Mouse (Mus musculus) ES-E14 (cell line): ENCODE data around the gene Sim2. TPM values are rescaled to one million over a fixed set of nuclear protein-coding genes. Genes with fewer than 3 reads are reported as not detected.

Experiments used
- DNase-seq: peaks from one replicate; pipeline ENCODE4 v3.0.0-alpha.2; 2013; ENCODE audit warnings: low read depth, low spot score
- H3K27ac ChIP-seq: 2 replicates; pipeline ENCODE4 v1.5.1; 2012; ENCODE audit warnings: low read depth, mild to moderate bottlenecking, low read length, moderate library complexity, mixed read lengths; ENCODE audit not compliant: poor library complexity, insufficient read depth, severe bottlenecking
- H3K36me3 ChIP-seq: 2 replicates; pipeline ENCODE4 v1.6.1; 2012; ENCODE audit warnings: mild to moderate bottlenecking, low read length, moderate library complexity, mixed read lengths; ENCODE audit not compliant: control insufficient read depth, poor library complexity, insufficient read depth, severe bottlenecking
- H3K4me1 ChIP-seq, 2 experiments: fragments of 150-350 bp in 1 of 2; sonication (generic) in 1 of 2; 2 replicates each; pipeline ENCODE4 v1.6.1; 2012; ENCODE audit warnings: low read length in 2 of 2, mild to moderate bottlenecking in 1 of 2, mixed read lengths in 1 of 2; ENCODE audit not compliant: control insufficient read depth in 2 of 2, insufficient read depth in 2 of 2, poor library complexity in 1 of 2
- H3K4me3 ChIP-seq, 2 experiments: fragments of 150-350 bp in 1 of 2; sonication (generic) in 1 of 2; 2 replicates each; pipeline ENCODE4 v1.5.1; 2012; ENCODE audit warnings: low read length in 2 of 2, low read depth in 1 of 2, mild to moderate bottlenecking in 1 of 2, mixed read lengths in 1 of 2; ENCODE audit not compliant: insufficient read depth in 1 of 2, poor library complexity in 1 of 2, severe bottlenecking in 1 of 2
- H3K9ac ChIP-seq: 2 replicates; pipeline ENCODE4 v1.6.1; 2012; ENCODE audit warnings: low read depth, mild to moderate bottlenecking, low read length, mixed read lengths; ENCODE audit not compliant: poor library complexity, insufficient read depth, severe bottlenecking
- H3K9me3 ChIP-seq: fragments of 150-350 bp; sonication (generic); 2 replicates; pipeline ENCODE4 v1.6.1; 2012; ENCODE audit warnings: low read depth, mild to moderate bottlenecking, low read length; ENCODE audit not compliant: control insufficient read depth, insufficient read depth
- CHD2 ChIP-seq: IDR thresholded peaks from 2 replicates; pipeline ENCODE4 v1.6.1; 2014; ENCODE audit warnings: mild to moderate bottlenecking, low read depth, low read length, inconsistent platforms
- HCFC1 ChIP-seq: IDR thresholded peaks from 2 replicates; pipeline ENCODE4 v1.6.1; 2012; ENCODE audit warnings: low read length, inconsistent platforms, borderline replicate concordance; ENCODE audit not compliant: insufficient read depth
- MAFK ChIP-seq: IDR thresholded peaks from 2 replicates; pipeline ENCODE4 v1.6.1; 2014; ENCODE audit warnings: mild to moderate bottlenecking, low read depth, low read length, inconsistent platforms; ENCODE audit not compliant: insufficient read depth
- ZC3H11A ChIP-seq: IDR thresholded peaks from 2 replicates; pipeline ENCODE4 v1.6.1; 2012; ENCODE audit warnings: low read depth, mild to moderate bottlenecking, inconsistent platforms, low read length, borderline replicate concordance
- ZNF384 ChIP-seq: IDR thresholded peaks from 2 replicates; pipeline ENCODE4 v1.6.1; 2012; ENCODE audit warnings: low read depth, low read length, inconsistent platforms
- in situ Hi-C, 2 experiments: fragments of 600-800 bp; cut with MboI; formaldehyde crosslinking; loops; one replicate each; pipeline ENCODE4 v1.15.1; 2025; ENCODE audit warnings: low sequenced_read_pairs in 2 of 2, inconsistent platforms in 1 of 2; ENCODE audit not compliant: unreplicated experiment in 2 of 2
- total RNA-seq: library from RNA; depleted of rRNA; stranded (reverse); fragments of 300-350 nt; gene quantifications from 2 replicates; pipeline ENCODE4 v1.2.3, GENCODE M21; 2012

The Sim2 gene
- total RNA-seq, 1 experiment: 0.13 TPM

GRCm38 (mm10) chr16:94128236-94128835 is 43.6 kb downstream of the Sim2 start:
- Histone ChIP-seq H3K4me3 (no peak overlapping the region), H3K9me3 (no peaks in the 10 kb centered on the region), H3K4me1 (no peaks in the 10 kb centered on the region; a peak in 1 of 4 replicates), H3K9ac (no peak overlapping the region), H3K36me3 (no peaks in the 10 kb centered on the region), H3K27ac (no peak overlapping the region)
- TF ChIP-seq CHD2: no peak
- TF ChIP-seq HCFC1: no peak
- TF ChIP-seq ZNF384: no peak
- TF ChIP-seq ZC3H11A: no peak
- no peak for TF ChIP-seq MAFK
- DNase-seq: no peak
- in situ Hi-C loops: no loop called here

- Histone ChIP-seq H3K4me1 (no peaks in the 10 kb centered on the region), H3K9me3 (no peaks in the 10 kb centered on the region), H3K36me3 (no peaks in the 10 kb centered on the region; the same call in 1 of the 2 replicates), H3K9ac (no peak overlapping the region), H3K4me3 (no peak overlapping the region), H3K27ac (no peak overlapping the region)
- in situ Hi-C loops: no loop called here
- TF ChIP-seq MAFK (no peak), HCFC1 (no peak), CHD2 (no peak), ZNF384 (no peak), ZC3H11A (no peak)
- no peak for DNase-seq
Observed at GRCm38 (mm10) chr16:94134218-94134617, 49.5 kb downstream of the Sim2 start.

GRCm38 (mm10) chr16:94140746-94141145 is 56.0 kb downstream of the Sim2 start:
- in situ Hi-C loops: no loop called here
- TF ChIP-seq HCFC1: no peak
- no peak overlapping the region for H3K27ac ChIP-seq

GRCm38 (mm10) chr16:94143325-94143724 is 58.6 kb downstream of the Sim2 start:
- in situ Hi-C loops: no loop called here
- Histone ChIP-seq H3K9me3 (no peaks in the 10 kb centered on the region), H3K27ac (no peak overlapping the region), H3K4me3 (no peak overlapping the region), H3K4me1 (peaks cover 0 to 8% of the 10 kb centered on the region in 2 experiments; a peak in 1 of 4 replicates), H3K36me3 (no peaks in the 10 kb centered on the region; the same call in 1 of the 2 replicates), H3K9ac (no peak overlapping the region)
- no peak for DNase-seq
- TF ChIP-seq ZC3H11A: no peak
- TF ChIP-seq CHD2: no peak
- TF ChIP-seq MAFK: no peak
- TF ChIP-seq HCFC1: no peak
- TF ChIP-seq ZNF384: no peak

More at GRCm38 (mm10) chr16:94140746-94141145, 56.0 kb downstream of the Sim2 start:
- no peak overlapping the region for H3K9ac ChIP-seq
- DNase-seq: no peak
- no peaks in the 10 kb centered on the region; the same call in 1 of the 2 replicates for H3K36me3 ChIP-seq
- no peak overlapping the region for H3K4me3 ChIP-seq
- 0 out of 4 replicates have a peak, but pooled peaks cover 0 to 3% of the 10 kb centered on the region in 2 experiments for H3K4me1 ChIP-seq
- H3K9me3 ChIP-seq: no peaks in the 10 kb centered on the region
